23 mouse cellular contexts compared by ENCODE assay signal in the genomic region with DNA sequence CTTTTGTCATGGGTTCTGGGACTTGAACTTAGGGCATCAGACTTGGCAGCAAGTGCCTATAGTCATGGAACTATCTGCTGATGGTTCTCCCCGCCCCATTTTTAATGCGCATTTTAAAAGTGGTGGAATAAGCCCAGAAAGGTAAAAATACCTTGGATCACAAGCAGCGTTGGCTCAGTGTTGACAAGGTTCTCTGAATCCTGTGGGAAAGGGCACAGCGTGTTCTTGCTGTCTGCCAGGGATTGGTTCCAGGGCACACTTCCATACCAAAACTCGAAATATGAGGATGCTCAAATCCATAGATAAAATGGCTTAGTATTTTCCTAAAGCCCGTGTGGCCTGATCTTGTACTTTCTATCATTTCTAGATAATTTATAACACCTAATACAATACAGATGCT. TPM values are rescaled to one million over a fixed set of nuclear protein-coding genes. Genes with fewer than 3 reads are reported as not detected.
A peak's percentile ranks its signal among the peaks of the same experiment; 100 is the strongest.
DNase-seq lines count a peak whose midpoint lies in the region; ATAC-seq and TF ChIP-seq lines count a peak whose summit lies in the region.
"Had no signal": no experiment of that assay in that cellular context is flagged by ENCODE, and none has a peak within 500 bp of the region (broad histone marks: within the 10 kb centered on the region; RNA-seq: fewer than 3 reads in every experiment).

No protein-coding gene starts in this region.

- no peaks in the 10 kb centered on the region for H3K9me3 ChIP-seq in midbrain, embryonic 14.5 days (ENCODE audit: control insufficient read depth, low read length)
- H3K9me3 ChIP-seq: embryonic facial prominence, embryonic 15.5 days; forebrain, embryonic 10.5 days; heart, embryonic 15.5 days; hindbrain, embryonic 10.5 days; intestine, embryonic 15.5 days had no signal

- H3K9ac ChIP-seq in heart, adult 2 months (ENCODE audit: low read depth, low read length) = no peak overlapping the region
- H3K9ac ChIP-seq in midbrain, embryonic 14.5 days (replicated peaks; ENCODE audit: low read length) = no peak overlapping the region
- H3K9ac ChIP-seq: embryonic facial prominence, embryonic 15.5 days; intestine, embryonic 15.5 days had no signal

- intact Hi-C loops in heart, adult 2 months (cut with DNase I) = loop anchor here (5.0 to 10.0 kb wide), 2 partner anchors 126 to 168 kb away; no protein-coding TSS in a partner anchor

- no peak overlapping the region for H3K27ac ChIP-seq in heart, adult 2 months
- H3K27ac ChIP-seq in midbrain, embryonic 14.5 days (replicated peaks; ENCODE audit: low read depth, low read length) = no peak overlapping the region
- H3K27ac ChIP-seq: embryonic facial prominence, embryonic 15.5 days; forebrain, embryonic 10.5 days; heart, embryonic 15.5 days; hindbrain, embryonic 10.5 days; hindbrain, embryonic 14.5 days; intestine, embryonic 15.5 days had no signal

- no peak for TF ChIP-seq CTCF in heart, adult 2 months (IDR thresholded peaks at IDR 0.05)

- H3K4me3 ChIP-seq in heart, adult 2 months = no peak overlapping the region
- H3K4me3 ChIP-seq in midbrain, embryonic 14.5 days (replicated peaks; ENCODE audit: low read depth, low read length) = no peak overlapping the region

- WGBS in heart, adult 2 months = 73% methylated on average over 6 of the region's 6 CpGs
- 86% methylated on average over 6 of the region's 6 CpGs for WGBS in midbrain, embryonic 14.5 days

- no peak for ATAC-seq in midbrain, embryonic 14.5 days (ENCODE audit: low FRiP score, low TSS enrichment)
- no peak for ATAC-seq in frontal cortex, adult (ENCODE audit: low TSS enrichment)
- ATAC-seq: forebrain, embryonic 14.5 days; intestine, embryonic 15.5 days had no signal

- no peaks in the 10 kb centered on the region for H3K36me3 ChIP-seq in heart, adult 2 months (ENCODE audit: control insufficient read depth, insufficient read depth, low read length)
- no peaks in the 10 kb centered on the region for H3K36me3 ChIP-seq in midbrain, embryonic 14.5 days (ENCODE audit: control insufficient read depth, insufficient read depth, low read length)
- H3K36me3 ChIP-seq: embryonic facial prominence, embryonic 15.5 days; forebrain, embryonic 10.5 days; heart, embryonic 15.5 days; hindbrain, embryonic 10.5 days; intestine, embryonic 15.5 days had no signal

- H3K79me2 ChIP-seq in heart, adult 2 months (replicated peaks; ENCODE audit: control insufficient read depth, insufficient read depth, low read length) = no peaks in the 10 kb centered on the region

- no peak for TF ChIP-seq POLR2A in heart, adult 2 months (IDR thresholded peaks at IDR 0.05; ENCODE audit: insufficient read depth, low read depth, low read length)

- peaks cover 11% of the 10 kb centered on the region for H3K4me1 ChIP-seq in heart, adult 2 months (ENCODE audit: control insufficient read depth, insufficient read depth, low read length)
- peaks cover 11% of the 10 kb centered on the region for H3K4me1 ChIP-seq in midbrain, embryonic 14.5 days (ENCODE audit: control insufficient read depth, insufficient read depth, low read length)

- no peak for TF ChIP-seq EP300 in heart, adult 2 months (IDR thresholded peaks at IDR 0.05; ENCODE audit: insufficient read depth, low read depth, low read length)

- H3K27me3 ChIP-seq in heart, adult 2 months (ENCODE audit: control insufficient read depth, insufficient read depth, low read length) = no peaks in the 10 kb centered on the region
- H3K27me3 ChIP-seq in midbrain, embryonic 14.5 days (ENCODE audit: control insufficient read depth, insufficient read depth, low read length) = peaks cover 18% of the 10 kb centered on the region
- H3K27me3 ChIP-seq: heart, embryonic 15.5 days; intestine, embryonic 15.5 days had no signal

- DNase-seq in heart, postnatal 4 days = peak; percentile 3
- DNase-seq in heart, adult 2 months = no peak
- peak; percentile 84 for DNase-seq in cerebellum, adult 9-10 months
- peak; percentile 78 to 79 for DNase-seq in cerebellum, postnatal 25 days
- DNase-seq in midbrain, embryonic 14.5 days = no peak
- DNase-seq: adrenal gland, adult 2 months; adrenal gland, postnatal 25 days; embryo, embryonic 11 days; gastrocnemius, postnatal 10 days; heart, adult 18-20 months; heart, postnatal 14 days; kidney, adult 2 months had no signal

- H3K4me2 ChIP-seq in midbrain, embryonic 14.5 days (ENCODE audit: low read length) = no peak overlapping the region

RNA-seq across cellular contexts. Expression of gene Selenom, which starts 1.2 kb away (rescaled TPM):
- 10 to 100 TPM; 55.7 to 59.2 TPM for total RNA-seq in heart, postnatal 4 days (2021)
- total RNA-seq in heart, adult 2 months (2021) = 10 to 100 TPM; 41.7 to 42.8 TPM
- polyA plus RNA-seq in heart, adult 2 months (2012; rRNA removed) = 67.8 and 78.3 TPM in 2 replicates
- polyA plus RNA-seq in midbrain, embryonic 14.5 days (2014; fragmentation: Nextera tagmentation; extraction: Ambion mirVana) = 48.5 and 76.5 TPM in 2 replicates

RNA-seq across cellular contexts. Expression of gene Inpp5j, which starts 8.7 kb away (rescaled TPM):
- 10 to 100 TPM; 17.2 to 21.1 TPM for total RNA-seq in heart, postnatal 4 days (2021)
- 10 to 100 TPM; 23.4 to 23.6 TPM for total RNA-seq in heart, adult 2 months (2021)
- polyA plus RNA-seq in heart, adult 2 months (2012; rRNA removed) = 20.1 and 22.2 TPM in 2 replicates
- 3.2 and 4.7 TPM in 2 replicates for polyA plus RNA-seq in midbrain, embryonic 14.5 days (2014; fragmentation: Nextera tagmentation; extraction: Ambion mirVana)
- total RNA-seq: common myeloid progenitor, adult 5-6 weeks had no signal
- polyA plus RNA-seq: erythroblast, embryonic 14.5 days had no signal

RNA-seq across cellular contexts. Expression of gene Pla2g3, which starts 25.2 kb away (rescaled TPM):
- total RNA-seq in heart, postnatal 4 days (2021) = under 1 TPM; 0.11 to 0.24 TPM
- under 1 TPM in 1 of 2 experiments, not detected in 1; 0.09 TPM for total RNA-seq in heart, adult 2 months (2021)
- 0.23 and 0.25 TPM in 2 replicates for polyA plus RNA-seq in heart, adult 2 months (2012; rRNA removed)
- polyA plus RNA-seq in midbrain, embryonic 14.5 days (2014; fragmentation: Nextera tagmentation; extraction: Ambion mirVana) = 0.59 and 0.72 TPM in 2 replicates
- total RNA-seq: common myeloid progenitor, adult 5-6 weeks; ES-E14 had no signal
- polyA plus RNA-seq: erythroblast, embryonic 14.5 days had no signal

RNA-seq across cellular contexts. Expression of gene Smtn, which starts 27.1 kb away (rescaled TPM):
- 100 to 1,000 TPM; 188 to 190 TPM for total RNA-seq in heart, postnatal 4 days (2021)
- total RNA-seq in heart, adult 2 months (2021) = 100 to 1,000 TPM; 137 to 154 TPM
- 159 and 167 TPM in 2 replicates for polyA plus RNA-seq in heart, adult 2 months (2012; rRNA removed)
- polyA plus RNA-seq in midbrain, embryonic 14.5 days (2014; fragmentation: Nextera tagmentation; extraction: Ambion mirVana) = 7.2 and 12.8 TPM in 2 replicates

Comparison
In these comparisons a context has a peak if more than half of its experiments do, and no peak if none do; other contexts are left out.
1. DNase-seq: peak in heart, postnatal 4 days (single experiment), cerebellum, adult 9-10 months (single experiment) and cerebellum, postnatal 25 days (2 of 2); none in heart, adult 2 months (0 of 2) and midbrain, embryonic 14.5 days (single experiment).